Mouse (Mus musculus) ES-E14 (cell line): ENCODE results near the gene Phf24.

Experiments
- CHD2 ChIP-seq: IDR thresholded peaks from 2 replicates; pipeline ENCODE4 v1.6.1; 2014; ENCODE audit warnings: mild to moderate bottlenecking, low read depth, low read length, inconsistent platforms
- MAFK ChIP-seq: IDR thresholded peaks from 2 replicates; pipeline ENCODE4 v1.6.1; 2014; ENCODE audit warnings: mild to moderate bottlenecking, low read depth, low read length, inconsistent platforms; ENCODE audit not compliant: insufficient read depth
- ZNF384 ChIP-seq: IDR thresholded peaks from 2 replicates; pipeline ENCODE4 v1.6.1; 2012; ENCODE audit warnings: low read depth, low read length, inconsistent platforms

- no peak for TF ChIP-seq ZNF384
- no peak for TF ChIP-seq MAFK
- TF ChIP-seq CHD2: no peak
These were observed 36.1 kb downstream of the Phf24 start for GRCm38 (mm10) chr4:42952563-42952962.
